Mouse (Mus musculus) heart, postnatal 10 days (tissue): Measurements from ENCODE around the gene Slc25a23. TPM values are rescaled to one million over a fixed set of nuclear protein-coding genes. Genes with fewer than 3 reads are reported as not detected.

Experiments used
- total RNA-seq, 2 experiments: library from RNA; stranded (reverse); gene quantifications; 2 replicates each; pipeline ENCODE4 v1.2.3; 2021

Slc25a23 gene
- total RNA-seq, 2 experiments from 2014 or later = 75.0 to 86.6 TPM

Other genes with a start within 250 kb of the Slc25a23 start
- 10 to 100 TPM in 1 of 2 experiments, 1 to 10 TPM in 1; 6.5 to 10.5 TPM for gene Rfx2, start 228.8 kb downstream of the Slc25a23 start, total RNA-seq
- gene Acsbg2, start 185.4 kb downstream of the Slc25a23 start, total RNA-seq = not detected
- under 1 TPM; 0.10 to 0.12 TPM for gene 1700061G19Rik, start 184.4 kb downstream of the Slc25a23 start, total RNA-seq
- gene Mllt1, start 124.4 kb downstream of the Slc25a23 start, total RNA-seq = 10 to 100 TPM; 28.3 to 30.8 TPM
- gene Acer1, start 77.7 kb downstream of the Slc25a23 start, total RNA-seq = not detected
- 10 to 100 TPM; 60.1 to 60.6 TPM for gene Clpp, start 69.6 kb downstream of the Slc25a23 start, total RNA-seq
- 10 to 100 TPM; 46.7 to 50.4 TPM for gene Alkbh7, start 62.5 kb downstream of the Slc25a23 start, total RNA-seq
- gene Pspn, start 59.8 kb downstream of the Slc25a23 start, total RNA-seq = not detected
- 10 to 100 TPM; 29.0 to 30.0 TPM for gene Gtf2f1, start 48.6 kb downstream of the Slc25a23 start, total RNA-seq
- gene Gm17949, start 48.4 kb downstream of the Slc25a23 start, total RNA-seq = not detected
- gene Khsrp, start 28.3 kb downstream of the Slc25a23 start, total RNA-seq = 10 to 100 TPM; 81.4 to 83.4 TPM
- not detected for gene Slc25a41, start 18.2 kb downstream of the Slc25a23 start, total RNA-seq
- under 1 TPM; 0.35 to 0.57 TPM for gene Crb3, start 758 bp downstream of the Slc25a23 start, total RNA-seq
- gene Dennd1c, start 18.7 kb upstream of the Slc25a23 start, total RNA-seq = 1 to 10 TPM; 1.3 to 2.3 TPM
- 1 to 10 TPM; 7.0 to 7.4 TPM for gene Tubb4a, start 27.9 kb upstream of the Slc25a23 start, total RNA-seq
- under 1 TPM; 0.67 to 0.79 TPM for gene Tnfsf9, start 45.5 kb upstream of the Slc25a23 start, total RNA-seq
- not detected for gene Cd70, start 89.9 kb upstream of the Slc25a23 start, total RNA-seq
- gene Tnfsf14, start 134.3 kb upstream of the Slc25a23 start, total RNA-seq = not detected
- gene C3, start 168.3 kb upstream of the Slc25a23 start, total RNA-seq = 10 to 100 TPM; 42.3 to 66.3 TPM
- 10 to 100 TPM; 26.5 TPM for gene Gpr108, start 188.6 kb upstream of the Slc25a23 start, total RNA-seq
- 10 to 100 TPM; 57.8 to 72.1 TPM for gene Trip10, start 189.6 kb upstream of the Slc25a23 start, total RNA-seq
- 1 to 10 TPM; 1.4 to 2.3 TPM for gene Vav1, start 219.2 kb upstream of the Slc25a23 start, total RNA-seq